Mouse (Mus musculus) left cerebral cortex, postnatal 36 days (tissue): ENCODE measurements at regions not wholly inside any gene's neighbourhood (a gene's known extent, or its start where the extent isn't known, plus 50 kb on each side); places are given as distances from the start of the nearest gene placed in this dataset.

Experiments used
- DNase-seq, 2 experiments: peaks; one replicate each; pipeline ENCODE4 v3.0.0; 2021 to 2022; ENCODE audit warnings: low spot score in 2 of 2, mixed read lengths in 1 of 2
- intact Hi-C: fragments of 180-260 bp; cut with DNase I; formaldehyde crosslinking; loops from one replicate; pipeline ENCODE4 v1.15.1; 2025

DNA sequence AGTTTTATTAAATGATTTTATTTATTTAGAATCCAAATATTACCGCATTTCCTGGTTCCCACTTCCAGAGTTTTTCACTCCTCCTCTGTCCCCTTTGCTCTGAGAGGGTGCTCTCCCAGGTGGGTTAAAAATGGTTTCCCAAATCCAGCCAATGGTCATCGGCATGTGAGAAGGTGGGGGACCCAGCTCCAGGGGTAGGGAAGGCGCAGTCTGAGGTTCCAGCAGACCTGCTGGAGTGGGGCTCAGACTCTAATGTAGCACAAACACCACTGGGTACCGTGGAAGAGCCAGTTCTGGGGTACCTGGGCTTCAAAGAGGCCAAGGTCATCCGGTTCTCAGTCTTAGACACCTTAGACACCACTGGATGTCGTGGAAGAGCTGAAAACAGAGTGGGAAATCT lies 875.6 kb downstream of the Fscb start:
- intact Hi-C loops, result no loop called here
- no peak for DNase-seq

DNA sequence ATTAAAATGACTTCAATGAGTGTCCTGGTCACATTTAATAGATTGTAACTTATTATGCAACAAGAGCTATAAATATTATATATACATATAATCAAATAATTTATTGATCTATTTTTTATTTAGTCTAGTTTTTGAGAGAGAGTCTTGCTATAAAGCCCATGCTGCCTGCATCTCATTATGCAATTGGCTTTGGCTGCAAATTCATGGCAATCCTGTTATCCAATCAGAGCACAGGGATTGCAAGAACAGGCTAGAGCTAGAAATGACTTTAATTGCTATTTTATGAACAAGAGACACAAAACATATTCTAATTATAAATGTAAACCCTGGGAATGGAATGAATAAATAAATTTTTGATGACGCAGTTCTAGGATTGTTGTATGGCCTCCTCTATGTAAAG lies 919.8 kb downstream of the Fscb start:
- intact Hi-C loops, result no loop called here
- DNase-seq, result no peak

DNA sequence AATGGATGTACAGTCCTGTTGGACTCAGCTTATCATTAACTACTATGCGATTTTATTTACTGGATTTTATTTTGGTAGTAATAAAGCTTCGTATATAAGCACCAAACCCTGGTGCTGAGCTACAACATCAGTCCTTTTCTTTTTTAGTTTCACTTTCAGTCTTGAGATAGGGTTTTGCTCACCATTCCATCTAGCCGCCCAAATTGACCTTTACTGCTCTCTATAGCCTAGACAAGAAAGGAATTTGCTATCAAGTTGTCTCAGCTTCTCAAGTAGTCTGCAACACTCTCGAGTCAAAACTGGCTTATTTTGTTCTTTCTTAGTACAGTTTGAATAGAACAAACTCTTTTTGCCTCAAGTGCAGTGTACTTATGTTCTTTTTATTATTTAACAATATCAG lies 921.7 kb downstream of the Fscb start:
- intact Hi-C loops, result no loop called here

DNA sequence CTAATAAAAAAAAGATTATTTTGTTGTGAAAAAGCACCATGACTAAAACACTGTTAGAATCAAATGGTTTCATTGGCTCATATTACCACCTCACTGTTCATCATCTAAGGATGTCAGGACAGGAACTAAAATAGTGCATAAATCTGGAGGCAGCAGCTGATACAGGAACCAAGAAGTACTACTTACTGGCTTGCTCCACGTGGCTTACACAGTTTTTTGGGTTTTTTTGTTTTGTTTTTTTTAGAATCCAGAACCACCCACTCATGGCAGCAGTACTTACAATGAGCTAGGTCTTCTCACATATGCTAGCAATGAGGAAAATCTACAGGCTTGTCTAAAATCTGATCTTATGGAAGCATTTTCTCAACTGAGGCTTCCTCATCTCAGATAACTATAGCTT lies 940.4 kb downstream of the Fscb start:
- intact Hi-C loops, result no loop called here
- DNase-seq, result peak in 1 of 2 experiments; percentile 7

More for the DNA sequence above, 921.7 kb downstream of the Fscb start:
- no peak for DNase-seq

DNA sequence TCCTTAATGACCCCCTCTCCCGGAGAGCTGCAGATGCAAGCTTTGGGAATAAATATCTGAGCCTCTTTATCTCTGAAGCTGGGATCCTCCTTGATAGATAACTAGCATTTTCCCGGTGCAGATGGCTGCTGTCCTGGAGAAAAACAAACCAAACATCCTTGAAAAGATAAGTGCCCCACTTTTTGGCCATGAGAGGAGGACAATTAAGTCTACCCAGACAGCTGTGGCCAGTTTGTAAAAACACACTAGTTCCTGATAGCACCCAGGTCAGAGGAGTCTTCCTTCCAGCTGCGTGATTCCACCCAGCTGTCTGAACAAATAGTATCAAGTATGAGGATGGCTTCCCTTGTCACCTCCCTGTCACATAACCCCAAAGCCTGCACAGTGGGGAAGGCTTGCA lies 970.7 kb downstream of the Fscb start:
- intact Hi-C loops, result no loop called here

DNA sequence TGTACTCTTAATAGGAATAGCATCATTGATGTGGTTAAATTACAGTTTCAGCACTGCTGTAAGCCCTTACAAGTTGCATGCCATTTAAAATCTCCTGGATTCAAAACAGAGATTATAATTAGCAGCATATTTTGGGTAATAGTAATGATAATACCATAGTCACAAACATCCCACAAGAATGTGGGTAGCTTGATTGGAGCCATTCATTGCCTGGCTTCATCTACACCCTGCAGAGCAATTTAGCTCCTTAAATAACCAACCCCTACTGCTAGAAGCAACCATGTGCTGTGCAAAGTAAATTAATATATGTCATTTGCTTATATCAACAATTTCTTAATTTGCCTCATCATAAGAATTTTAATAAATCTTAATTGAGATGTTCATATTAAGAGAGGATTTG lies 984.1 kb downstream of the Fscb start:
- intact Hi-C loops, result no loop called here
- no peak for DNase-seq

More for the DNA sequence above, 970.7 kb downstream of the Fscb start:
- DNase-seq, result no peak

DNA sequence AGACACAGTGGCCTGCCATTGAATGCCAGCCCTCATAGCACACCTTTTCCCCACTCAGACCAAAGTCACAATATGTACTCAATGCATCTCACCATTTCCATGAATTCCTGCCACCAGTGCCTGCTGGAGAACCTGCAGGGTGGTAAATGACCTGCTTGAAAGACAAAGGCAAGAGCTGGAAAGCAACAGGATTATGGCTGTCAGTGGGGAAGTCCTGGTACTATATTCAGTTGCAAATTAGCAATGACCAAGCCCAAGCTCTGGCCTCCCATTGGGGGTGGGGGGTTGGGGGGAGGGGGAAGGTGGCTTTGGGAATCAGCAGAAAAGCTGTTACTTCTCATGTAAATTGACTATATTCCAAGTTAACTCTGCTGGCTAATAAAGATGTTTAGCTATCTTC lies 990.4 kb downstream of the Fscb start:
- DNase-seq, result no peak

DNA sequence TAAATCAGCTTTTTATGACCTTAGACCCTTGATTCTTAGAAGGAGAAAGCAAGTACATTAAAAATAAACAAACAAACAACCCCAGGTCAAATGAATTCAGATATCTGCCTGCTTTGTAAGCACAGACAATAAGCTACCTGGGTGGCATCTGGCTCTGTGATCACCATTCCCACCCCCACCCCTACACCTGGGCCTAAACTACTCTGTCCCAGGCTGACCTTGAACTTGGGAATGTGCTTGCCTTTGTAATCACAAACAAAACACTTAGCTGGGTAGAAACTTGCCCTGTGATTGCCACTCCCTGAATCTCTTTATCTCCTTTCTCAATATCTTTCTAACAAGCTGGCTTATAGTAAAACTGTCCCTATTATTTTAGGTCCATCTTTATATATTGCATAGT lies 1005.6 kb downstream of the Fscb start:
- no peak for DNase-seq
- intact Hi-C loops, result no loop called here

More for the DNA sequence above, 990.4 kb downstream of the Fscb start:
- intact Hi-C loops, result no loop called here
